Mouse (Mus musculus): ENCODE results near the gene Nr2f2. TPM values are rescaled to one million over a fixed set of nuclear protein-coding genes. Genes with fewer than 3 reads are reported as not detected.

Gene Nr2f2
- total RNA-seq (2021), result 10 to 100 TPM; 41.7 to 50.4 TPM

- DNase-seq, result no peak
Observed at GRCm38 (mm10) chr7:70365941-70366807, at the start of gene Nr2f2. Gene Nr2f2, minus strand, starts transcription at chr7:70366735.

- no peak for DNase-seq
Observed at GRCm38 (mm10) chr7:70414461-70414860, 47.9 kb upstream of the Nr2f2 start.

DNA sequence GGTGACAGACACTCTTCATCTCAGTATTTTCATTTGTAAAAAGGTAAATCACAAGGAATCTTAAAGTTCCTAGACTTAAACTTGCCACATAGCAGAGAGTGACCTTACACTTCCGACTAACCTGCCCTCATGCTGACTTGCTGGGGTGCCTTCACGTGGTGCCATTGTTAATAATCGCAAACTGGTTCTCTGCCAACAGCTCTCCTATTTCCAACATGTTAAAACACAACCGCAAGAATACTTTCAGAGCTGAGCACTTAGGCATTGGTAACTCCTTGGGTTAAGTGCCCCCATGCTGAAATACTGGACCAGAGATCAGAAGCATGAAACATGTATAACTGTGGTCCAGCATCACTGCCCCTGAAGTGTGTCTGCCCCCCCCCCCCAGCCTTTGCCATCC is 47.1 kb upstream of the Nr2f2 start:
- DNase-seq, result no peak

- DNase-seq, result no peak
Observed at GRCm38 (mm10) chr7:70412900-70413299, 46.4 kb upstream of the Nr2f2 start.

- DNase-seq, result no peak
Observed at GRCm38 (mm10) chr7:70410350-70410749, 43.8 kb upstream of the Nr2f2 start.

DNA sequence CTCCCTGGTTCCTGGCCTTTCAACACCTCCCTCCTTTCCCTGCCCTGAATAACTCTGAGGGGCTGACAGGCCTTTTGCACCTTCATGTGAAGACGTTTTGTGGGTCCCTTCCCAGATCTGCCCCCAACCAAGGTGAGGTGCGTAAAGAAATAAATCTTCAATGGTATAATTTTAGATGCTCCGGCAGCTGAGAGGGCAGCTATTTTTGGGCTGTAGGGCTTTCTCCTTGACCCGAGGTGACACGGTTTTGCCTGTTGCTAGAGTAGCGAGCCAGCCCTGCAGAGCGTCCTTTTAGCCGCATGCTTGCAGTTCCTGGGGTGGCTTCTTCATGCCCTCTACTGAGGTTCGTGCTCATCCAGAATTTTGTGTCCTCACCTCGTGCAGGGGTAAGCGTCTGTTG is 43.4 kb upstream of the Nr2f2 start:
- no peak for DNase-seq

DNA sequence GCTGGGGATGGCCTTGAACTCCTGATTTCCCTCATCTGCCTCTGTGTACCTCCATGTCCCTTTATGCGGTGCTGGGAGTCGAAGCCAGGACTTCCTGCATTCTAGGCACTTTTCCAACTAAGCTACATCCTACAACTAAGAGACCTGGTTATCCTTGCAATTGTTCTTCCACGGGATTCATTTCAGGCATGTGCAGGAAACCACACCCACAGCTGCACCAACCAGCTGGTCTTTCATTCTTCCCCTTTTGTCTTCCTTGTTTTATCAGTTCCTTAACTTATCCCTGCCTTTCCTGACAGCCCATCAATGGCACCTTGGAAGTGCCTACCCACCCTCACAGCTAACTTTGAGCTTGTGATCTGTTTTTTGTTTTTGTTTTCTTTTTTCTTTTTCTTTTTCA is 42.3 kb upstream of the Nr2f2 start:
- DNase-seq, result no peak

DNA sequence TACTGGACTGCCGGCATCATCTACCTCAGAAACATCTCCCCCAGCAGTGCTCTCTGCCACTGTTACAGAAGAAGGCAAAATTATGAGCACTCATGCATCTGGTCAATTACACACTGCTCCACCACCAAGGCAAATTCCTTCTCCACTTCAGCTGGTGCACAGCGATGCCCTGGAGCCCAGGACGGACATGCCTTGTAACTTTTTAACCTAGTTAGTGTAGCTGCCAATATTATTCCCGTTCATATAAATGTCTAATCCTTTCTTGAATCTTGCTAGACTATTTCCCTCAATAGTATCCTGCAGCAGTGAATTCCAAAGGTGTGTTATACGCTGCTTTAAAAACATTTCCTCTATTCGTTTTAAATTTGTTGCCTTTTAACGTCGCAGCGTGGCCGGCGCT is 40.6 kb upstream of the Nr2f2 start:
- DNase-seq, result no peak

DNA sequence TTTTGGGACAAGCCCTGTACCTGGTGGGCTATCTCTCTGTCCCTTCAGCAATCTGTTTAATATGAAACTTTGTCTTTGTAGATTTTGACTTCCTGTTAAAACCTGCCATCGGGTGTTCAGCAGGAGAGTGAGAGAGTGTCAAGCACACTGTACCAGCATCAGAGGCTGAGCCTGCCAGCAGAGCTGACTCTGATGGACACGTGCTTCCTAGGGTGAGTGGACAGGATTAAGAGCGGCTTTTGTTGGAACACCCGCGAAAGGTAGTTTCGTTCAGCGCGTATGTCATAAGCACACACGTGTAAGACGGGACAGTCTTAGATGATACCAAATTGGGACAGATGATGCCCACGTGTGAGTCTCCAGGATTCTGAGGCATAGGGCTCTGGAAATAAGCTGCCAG is 40.0 kb upstream of the Nr2f2 start:
- DNase-seq, result no peak

DNA sequence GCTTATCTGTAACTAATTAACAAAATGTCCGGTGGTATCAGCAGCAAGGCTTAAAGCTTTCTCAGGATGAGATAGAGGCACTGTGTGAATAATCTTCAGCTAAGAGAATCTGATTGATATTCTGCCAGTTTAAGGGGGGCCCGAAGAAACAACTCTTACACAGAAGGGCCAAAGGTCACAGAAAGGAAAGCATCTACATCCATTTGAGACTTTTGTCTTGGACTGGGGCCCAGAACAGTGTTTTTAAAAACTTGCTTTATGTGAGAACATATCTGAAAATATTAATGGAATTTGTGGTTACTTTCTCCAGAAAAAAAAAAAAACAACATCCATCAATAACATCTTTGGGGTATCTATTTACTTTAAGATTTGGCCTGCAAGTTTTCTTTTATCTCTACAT is 38.9 kb upstream of the Nr2f2 start:
- DNase-seq, result no peak

DNA sequence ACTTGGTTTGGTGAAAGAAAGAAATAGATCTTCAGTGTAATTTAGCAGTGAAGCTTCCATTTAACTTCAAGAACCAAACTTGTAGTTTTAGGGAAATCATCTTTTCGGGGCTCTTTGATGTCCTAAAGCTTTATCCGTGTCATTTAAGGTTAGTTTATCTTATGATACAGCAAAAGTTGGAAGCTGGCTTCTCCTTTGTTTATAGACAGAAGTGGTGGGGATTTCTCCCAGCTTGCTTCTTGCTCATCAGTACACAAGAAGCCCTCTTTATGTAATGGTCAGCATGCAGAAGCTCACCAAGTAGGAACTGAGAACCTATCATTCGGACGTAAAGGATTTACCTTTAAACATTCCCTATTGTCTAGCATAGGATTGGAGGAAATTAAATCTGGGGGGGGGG is 16.3 kb upstream of the Nr2f2 start:
- no peak for DNase-seq

GRCm38 (mm10) chr7:70381409-70382244 is 15.1 kb upstream of the Nr2f2 start:
- DNase-seq, result no peak

DNA sequence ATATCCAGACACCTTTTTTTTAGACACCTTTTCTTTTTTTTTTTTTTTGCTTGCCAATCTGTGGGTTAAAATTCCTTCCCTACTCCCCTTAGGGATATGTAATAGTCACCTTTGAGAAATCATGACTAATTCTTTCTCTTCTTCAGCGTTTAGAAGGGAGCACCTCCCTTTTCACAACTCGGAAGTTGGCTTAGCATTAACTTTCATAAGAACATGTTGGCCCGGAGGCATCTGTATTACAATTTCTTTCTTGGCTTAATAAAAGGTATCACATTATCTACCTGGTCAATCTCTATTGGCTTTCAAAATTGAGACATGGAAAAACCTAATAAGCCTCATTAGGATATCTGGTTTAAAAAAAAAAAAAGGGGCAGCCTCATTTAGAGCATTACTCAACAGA is 14.4 kb upstream of the Nr2f2 start:
- DNase-seq, result no peak

- DNase-seq, result no peak
Observed at GRCm38 (mm10) chr7:70380246-70380645, 13.7 kb upstream of the Nr2f2 start.

DNA sequence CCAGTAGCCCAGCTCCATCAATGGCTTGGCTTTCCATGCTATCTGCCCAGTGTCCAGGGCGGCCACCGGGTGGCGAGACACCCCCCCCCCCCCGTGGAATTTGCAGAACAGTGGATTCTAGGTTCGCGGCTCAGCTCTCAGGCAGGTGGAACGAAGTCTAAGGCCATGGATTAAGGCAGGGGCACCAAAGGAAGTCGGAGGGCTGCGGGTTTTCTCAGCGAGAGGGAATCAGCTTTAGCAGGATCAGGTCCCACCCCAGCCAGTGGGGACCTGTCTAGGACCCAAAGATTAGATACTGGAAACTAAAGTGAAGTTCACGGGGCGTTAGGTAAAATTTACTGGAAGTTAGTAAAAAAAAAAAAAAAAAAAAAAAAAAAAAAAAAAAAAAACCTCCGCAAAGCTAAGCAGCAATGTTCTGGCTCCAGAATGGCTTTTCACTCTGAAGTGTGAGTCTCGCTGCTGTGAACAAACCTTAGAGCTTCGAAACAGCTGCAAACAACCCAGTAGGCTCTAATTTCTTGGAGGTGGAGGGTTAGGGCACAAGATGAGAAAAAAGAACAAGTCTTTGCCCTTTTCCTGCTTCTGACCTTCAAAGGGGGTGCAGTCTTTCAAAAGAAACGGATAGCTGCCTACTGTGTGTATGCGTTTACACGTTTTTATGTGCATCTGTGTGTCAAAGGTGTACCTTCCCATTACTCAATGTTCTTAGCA is 4.2 kb upstream of the Nr2f2 start:
- no peak for DNase-seq

- peak in 1 of 2 experiments; percentile 3 for DNase-seq
Observed at GRCm38 (mm10) chr7:70369731-70370551, 3.4 kb upstream of the Nr2f2 start.

DNA sequence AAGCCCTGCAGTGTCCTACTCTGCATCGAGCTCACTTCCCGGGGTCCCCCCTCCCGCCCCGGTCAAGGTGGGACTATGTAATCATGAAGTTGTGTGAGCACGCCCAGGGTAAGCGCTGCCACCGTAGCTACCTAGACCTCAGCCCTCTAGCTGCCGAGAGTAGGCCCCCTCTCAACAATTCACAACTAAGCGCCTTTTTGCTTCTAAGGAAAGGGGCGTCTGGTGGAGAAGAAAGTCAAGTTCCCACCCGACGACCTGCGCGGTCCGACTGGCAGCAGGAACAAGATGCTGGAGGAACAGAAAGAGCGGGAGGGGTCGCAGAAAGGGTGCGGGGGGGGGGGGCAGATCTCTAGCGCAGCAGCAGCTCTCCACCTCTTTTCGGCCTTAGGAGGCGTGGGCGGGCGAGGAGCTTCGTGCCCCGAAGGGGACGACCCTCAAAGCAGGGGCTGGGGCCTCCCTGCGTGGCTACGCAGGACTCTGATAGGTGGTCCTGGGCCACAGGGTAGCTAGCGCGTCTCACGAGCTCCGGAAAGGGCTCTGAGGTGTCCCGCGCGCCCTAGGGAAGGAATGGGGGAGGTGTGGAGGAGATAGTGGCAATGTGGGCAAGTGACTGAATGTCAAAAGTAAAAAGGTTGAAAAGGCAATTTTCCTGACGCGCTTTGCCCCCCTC is 2.7 kb upstream of the Nr2f2 start:
- no peak for DNase-seq

DNA sequence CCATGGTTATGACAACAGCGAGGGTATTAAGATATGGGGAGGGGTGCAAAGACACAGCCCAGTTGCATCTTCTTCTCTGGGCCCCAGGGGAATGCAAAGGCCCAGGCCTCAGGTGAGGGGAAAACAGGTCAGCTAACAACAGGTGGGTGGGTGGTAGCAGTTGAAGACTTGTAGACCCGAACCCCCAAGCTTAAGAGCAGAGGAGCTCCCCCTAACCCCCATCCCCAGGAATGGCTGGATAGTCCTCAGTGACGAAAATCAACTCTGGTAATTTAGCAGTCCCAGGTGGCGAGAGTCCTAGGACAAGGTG is 2.2 kb upstream of the Nr2f2 start:
- DNase-seq, result no peak

GRCm38 (mm10) chr7:70368268-70368655 is 1.7 kb upstream of the Nr2f2 start:
- no peak for DNase-seq

- DNase-seq, result no peak
Observed at GRCm38 (mm10) chr7:70367591-70368267, 1.2 kb upstream of the Nr2f2 start.

DNA sequence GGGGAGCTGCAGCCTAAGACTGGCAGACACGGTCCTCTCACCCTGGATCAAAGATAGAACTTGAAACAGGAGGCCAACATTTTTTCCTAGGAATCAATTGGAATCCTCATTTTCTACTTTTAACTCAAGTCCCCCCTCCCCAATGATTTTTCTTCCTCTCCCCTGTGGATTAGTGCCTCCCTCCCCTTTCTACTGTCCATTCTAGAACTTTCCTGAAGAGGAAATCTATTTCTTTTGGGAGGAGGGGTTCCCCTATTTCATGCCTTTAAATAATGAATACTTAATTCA is 217 bp upstream of the Nr2f2 start:
- DNase-seq, result no peak
